Mouse (Mus musculus): Measurements from ENCODE around the gene Bod1. TPM values are rescaled to one million over a fixed set of nuclear protein-coding genes. Genes with fewer than 3 reads are reported as not detected.
A peak's percentile ranks its signal among the peaks of the same experiment; 100 is the strongest.

Bod1 gene
- polyA plus RNA-seq, 1 experiment from 2014 or later: 123 TPM

DNA sequence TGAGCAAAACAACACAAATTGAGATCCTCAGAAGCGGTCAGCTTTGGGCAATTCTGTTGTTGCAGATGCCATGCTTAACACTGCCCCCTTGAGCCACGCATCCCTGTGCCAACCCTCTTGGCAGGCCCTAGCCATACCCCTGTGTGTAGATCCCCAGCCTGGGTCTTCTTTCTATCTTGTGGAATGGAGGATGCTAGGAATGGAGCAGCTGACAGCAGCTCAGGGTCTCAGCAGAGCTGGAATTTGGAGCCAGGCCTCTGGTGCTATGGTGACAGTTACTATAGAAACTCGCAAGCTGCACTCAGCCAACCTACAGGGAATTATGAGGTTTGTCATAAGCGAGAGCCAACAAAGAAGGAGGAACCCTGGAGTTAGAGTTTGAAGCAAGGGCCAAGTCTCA lies 23.1 kb upstream of the Bod1 start:
- ATAC-seq: peak; percentile 94
- H3K9ac ChIP-seq (ENCODE audit: low read depth, low read length): peak overlapping the region; percentile 46; the same call in 1 of the 2 replicates
- peak overlapping the region; percentile 79 for H3K27ac ChIP-seq (ENCODE audit: low read depth, low read length)
- H3K4me3 ChIP-seq (ENCODE audit: low read length): no peak overlapping the region
- peak overlapping the region; percentile 35 for H3K4me2 ChIP-seq (ENCODE audit: low read length)
- H3K36me3 ChIP-seq (ENCODE audit: control insufficient read depth, insufficient read depth, low read length): no peaks in the 10 kb centered on the region
- no peaks in the 10 kb centered on the region for H3K9me3 ChIP-seq (ENCODE audit: control insufficient read depth, low read length)
- peaks cover 6% of the 10 kb centered on the region for H3K4me1 ChIP-seq (ENCODE audit: control insufficient read depth, insufficient read depth, low read depth, low read length)
- no peaks in the 10 kb centered on the region for H3K27me3 ChIP-seq (replicated peaks; ENCODE audit: control insufficient read depth, insufficient read depth, low read length)
- WGBS: 48% methylated on average over 4 of the region's 4 CpGs

DNA sequence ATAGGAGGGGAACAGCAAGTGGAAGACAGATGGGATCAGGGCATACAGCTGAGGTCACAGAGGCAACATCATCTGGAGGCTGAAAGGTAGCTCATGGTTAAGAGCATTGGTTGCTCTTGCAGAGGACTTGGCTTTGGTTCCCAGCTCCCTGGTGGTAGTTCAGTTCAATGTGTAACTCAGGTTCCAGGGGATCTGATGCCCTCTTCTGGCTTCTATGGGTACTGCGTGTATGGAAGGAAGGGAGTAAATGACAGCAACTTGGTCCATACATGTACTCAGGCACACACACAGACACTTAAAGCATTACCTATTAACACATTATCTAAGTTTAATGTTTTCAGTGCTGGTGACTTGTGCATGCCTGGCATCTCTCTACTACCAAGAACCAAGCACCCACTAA lies 22.4 kb upstream of the Bod1 start:
- H3K27ac ChIP-seq (ENCODE audit: low read depth, low read length): peak overlapping the region; percentile 79; the same call in 1 of the 2 replicates
- ATAC-seq: no peak
- WGBS: 93% methylated on average over 1 of the region's 1 CpGs

DNA sequence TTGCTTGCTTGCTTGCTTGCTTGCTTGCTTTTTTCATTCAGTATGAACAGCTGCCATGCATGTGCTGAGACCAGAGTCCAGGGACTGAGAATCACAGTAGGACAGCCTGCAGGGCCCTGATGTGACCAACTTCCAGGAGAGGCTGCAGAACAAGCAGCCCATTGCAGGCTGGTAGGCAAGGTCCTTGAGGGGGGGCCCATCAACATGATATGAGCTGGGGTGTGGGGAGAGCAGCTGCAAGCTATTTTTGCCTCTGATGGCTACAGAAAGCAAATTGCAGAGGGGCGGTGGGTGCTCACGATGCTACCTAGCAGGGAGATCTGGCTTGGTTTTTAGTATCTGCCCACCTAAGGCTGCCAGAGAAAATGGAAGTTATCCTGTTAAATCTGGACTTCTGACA lies 21.6 kb upstream of the Bod1 start:
- H3K27me3 ChIP-seq (replicated peaks; ENCODE audit: control insufficient read depth, insufficient read depth, low read length): no peaks in the 10 kb centered on the region
- 81% methylated on average over 2 of the region's 2 CpGs for WGBS
- no peak overlapping the region for H3K27ac ChIP-seq (ENCODE audit: low read depth, low read length)
- no peak for ATAC-seq
- no peaks in the 10 kb centered on the region for H3K9me3 ChIP-seq (ENCODE audit: control insufficient read depth, low read length)
- H3K4me1 ChIP-seq (ENCODE audit: control insufficient read depth, insufficient read depth, low read depth, low read length): peaks cover 6% of the 10 kb centered on the region
- H3K4me3 ChIP-seq (ENCODE audit: low read length): no peak overlapping the region
- H3K4me2 ChIP-seq (ENCODE audit: low read length): no peak overlapping the region
- no peaks in the 10 kb centered on the region for H3K36me3 ChIP-seq (ENCODE audit: control insufficient read depth, insufficient read depth, low read length)
- H3K9ac ChIP-seq (ENCODE audit: low read depth, low read length): no peak overlapping the region

More for the DNA sequence above, 22.4 kb upstream of the Bod1 start:
- Histone ChIP-seq H3K27me3 (replicated peaks; ENCODE audit: control insufficient read depth, insufficient read depth, low read length) (no peaks in the 10 kb centered on the region), H3K9ac (ENCODE audit: low read depth, low read length) (no peak overlapping the region), H3K9me3 (ENCODE audit: control insufficient read depth, low read length) (no peaks in the 10 kb centered on the region), H3K4me1 (ENCODE audit: control insufficient read depth, insufficient read depth, low read depth, low read length) (peaks cover 6% of the 10 kb centered on the region), H3K36me3 (ENCODE audit: control insufficient read depth, insufficient read depth, low read length) (no peaks in the 10 kb centered on the region), H3K4me3 (ENCODE audit: low read length) (no peak overlapping the region), H3K4me2 (ENCODE audit: low read length) (no peak overlapping the region)

DNA sequence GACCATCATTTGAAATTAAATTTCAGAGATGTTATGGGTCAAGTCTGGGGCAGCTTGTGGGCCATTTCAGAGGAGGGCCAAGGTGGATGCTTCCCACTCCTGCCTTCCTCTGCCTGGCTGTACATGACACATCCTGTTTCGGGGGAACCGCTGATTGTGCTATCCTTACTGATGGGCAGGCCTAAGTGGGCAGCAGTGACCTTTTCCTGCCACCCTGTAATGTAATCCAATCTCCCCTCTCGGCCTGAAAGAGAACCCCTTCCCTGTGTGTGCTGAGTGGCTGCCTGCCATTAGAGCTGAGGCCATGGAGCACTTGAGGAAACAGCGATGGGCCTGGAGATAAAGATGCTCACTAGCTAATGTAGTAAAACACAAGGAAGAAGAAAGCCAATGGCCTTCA lies 17.3 kb upstream of the Bod1 start:
- ATAC-seq: no peak
- no peaks in the 10 kb centered on the region for H3K4me1 ChIP-seq (ENCODE audit: control insufficient read depth, insufficient read depth, low read depth, low read length)
- no peaks in the 10 kb centered on the region for H3K27me3 ChIP-seq (replicated peaks; ENCODE audit: control insufficient read depth, insufficient read depth, low read length)
- H3K27ac ChIP-seq (ENCODE audit: low read depth, low read length): no peak overlapping the region
- H3K4me2 ChIP-seq (ENCODE audit: low read length): no peak overlapping the region
- H3K9me3 ChIP-seq (ENCODE audit: control insufficient read depth, low read length): no peaks in the 10 kb centered on the region
- H3K36me3 ChIP-seq (ENCODE audit: control insufficient read depth, insufficient read depth, low read length): no peaks in the 10 kb centered on the region
- no peak overlapping the region for H3K4me3 ChIP-seq (ENCODE audit: low read length)
- H3K9ac ChIP-seq (ENCODE audit: low read depth, low read length): no peak overlapping the region
- 72% methylated on average over 4 of the region's 4 CpGs for WGBS

DNA sequence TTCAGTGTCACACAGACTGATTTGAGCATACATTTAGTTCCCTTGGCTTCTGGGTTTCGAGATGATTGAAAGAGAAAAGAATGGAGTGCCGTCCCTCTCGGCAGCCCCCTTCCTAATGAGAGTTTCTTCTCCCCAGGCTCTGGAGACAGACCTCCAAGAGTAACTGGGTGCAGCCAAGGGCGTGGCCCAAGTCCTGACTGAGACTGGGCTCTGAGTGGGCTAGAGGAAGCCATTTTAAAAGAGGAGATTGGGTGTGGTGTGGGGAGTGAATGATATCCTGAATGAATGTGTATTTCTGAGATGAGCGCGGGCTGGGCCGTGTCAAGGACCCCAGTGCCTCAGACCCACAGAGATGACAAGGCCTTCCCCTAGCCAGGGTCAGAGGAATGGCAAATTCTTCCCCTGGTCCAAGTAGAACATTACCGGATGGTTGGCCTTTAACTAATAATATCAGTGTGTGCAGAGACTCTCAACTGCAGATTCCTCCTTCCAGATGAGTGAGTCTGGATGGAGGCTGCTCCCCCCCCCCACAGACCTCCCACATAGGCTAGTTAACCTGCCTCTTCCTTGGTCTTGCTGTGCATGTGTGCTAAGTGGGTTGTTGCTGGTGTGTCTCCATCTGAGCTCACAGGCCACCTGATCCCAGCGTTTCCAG lies 13.4 kb upstream of the Bod1 start:
- no peak overlapping the region for H3K27ac ChIP-seq (ENCODE audit: low read depth, low read length)
- no peaks in the 10 kb centered on the region for H3K36me3 ChIP-seq (ENCODE audit: control insufficient read depth, insufficient read depth, low read length)
- no peaks in the 10 kb centered on the region for H3K27me3 ChIP-seq (replicated peaks; ENCODE audit: control insufficient read depth, insufficient read depth, low read length)
- no peak overlapping the region for H3K9ac ChIP-seq (ENCODE audit: low read depth, low read length)
- H3K4me3 ChIP-seq (ENCODE audit: low read length): no peak overlapping the region
- no peak overlapping the region for H3K4me2 ChIP-seq (ENCODE audit: low read length)
- WGBS: 77% methylated on average over 9 of the region's 9 CpGs
- no peak for ATAC-seq
- no peaks in the 10 kb centered on the region for H3K4me1 ChIP-seq (ENCODE audit: control insufficient read depth, insufficient read depth, low read depth, low read length)
- H3K9me3 ChIP-seq (ENCODE audit: control insufficient read depth, low read length): no peaks in the 10 kb centered on the region

DNA sequence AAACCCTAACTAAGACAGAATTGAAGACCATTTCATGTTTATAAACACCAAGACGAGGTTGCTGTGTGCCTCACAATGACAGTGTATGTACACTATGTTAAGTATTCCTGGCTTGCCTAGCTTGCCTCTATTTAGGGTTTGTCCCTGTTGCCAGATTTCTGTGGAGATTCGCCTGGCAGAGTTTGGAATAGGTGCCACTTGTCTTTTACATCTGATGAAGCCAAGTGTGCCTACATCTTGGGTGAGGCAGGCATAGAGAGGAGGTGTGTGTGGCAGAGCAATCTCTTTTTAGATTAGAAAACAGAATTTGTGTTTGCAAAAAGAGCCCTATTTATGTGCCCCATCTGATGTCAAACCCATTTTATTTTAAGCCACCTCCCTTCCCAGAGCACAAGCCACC lies 12.4 kb upstream of the Bod1 start:
- Histone ChIP-seq H3K4me3 (ENCODE audit: low read length) (no peak overlapping the region), H3K4me2 (ENCODE audit: low read length) (no peak overlapping the region), H3K9me3 (ENCODE audit: control insufficient read depth, low read length) (no peaks in the 10 kb centered on the region), H3K4me1 (ENCODE audit: control insufficient read depth, insufficient read depth, low read depth, low read length) (no peaks in the 10 kb centered on the region), H3K27me3 (replicated peaks; ENCODE audit: control insufficient read depth, insufficient read depth, low read length) (no peaks in the 10 kb centered on the region), H3K36me3 (ENCODE audit: control insufficient read depth, insufficient read depth, low read length) (no peaks in the 10 kb centered on the region), H3K27ac (ENCODE audit: low read depth, low read length) (no peak overlapping the region), H3K9ac (ENCODE audit: low read depth, low read length) (no peak overlapping the region)
- ATAC-seq: no peak
- 80% methylated on average over 2 of the region's 2 CpGs for WGBS

DNA sequence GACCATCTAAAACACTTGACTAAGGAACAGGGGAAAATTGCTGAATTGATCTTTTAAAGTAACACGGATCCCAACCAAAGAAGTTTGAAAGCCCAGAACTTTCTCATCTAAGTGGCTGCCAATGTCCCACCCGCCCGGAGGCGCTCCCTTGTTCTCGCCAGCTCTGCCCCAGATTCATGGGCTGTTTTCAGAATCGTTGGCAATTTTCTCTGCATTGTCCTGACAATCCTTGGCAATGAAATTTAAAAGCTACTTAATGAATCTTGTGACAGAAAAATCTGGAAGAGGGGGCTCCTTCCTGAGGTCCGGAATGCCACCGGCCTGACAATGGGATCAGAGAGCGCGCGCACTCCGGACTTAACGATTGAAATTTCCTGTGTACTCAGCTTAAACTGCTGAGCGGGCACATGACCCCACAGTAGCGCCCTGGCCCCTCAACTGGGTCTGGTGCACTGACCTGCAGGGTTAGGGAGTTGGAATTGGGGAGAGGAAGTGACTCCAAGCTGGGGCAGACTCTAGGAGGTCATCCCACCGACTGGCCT lies 8.2 kb upstream of the Bod1 start:
- ATAC-seq: no peak
- Histone ChIP-seq H3K4me2 (ENCODE audit: low read length) (no peak overlapping the region), H3K4me3 (ENCODE audit: low read length) (no peak overlapping the region), H3K36me3 (ENCODE audit: control insufficient read depth, insufficient read depth, low read length) (no peaks in the 10 kb centered on the region), H3K9me3 (ENCODE audit: control insufficient read depth, low read length) (no peaks in the 10 kb centered on the region), H3K4me1 (ENCODE audit: control insufficient read depth, insufficient read depth, low read depth, low read length) (no peaks in the 10 kb centered on the region), H3K27ac (ENCODE audit: low read depth, low read length) (no peak overlapping the region), H3K9ac (ENCODE audit: low read depth, low read length) (no peak overlapping the region), H3K27me3 (replicated peaks; ENCODE audit: control insufficient read depth, insufficient read depth, low read length) (no peaks in the 10 kb centered on the region)
- 79% methylated on average over 16 of the region's 16 CpGs for WGBS

DNA sequence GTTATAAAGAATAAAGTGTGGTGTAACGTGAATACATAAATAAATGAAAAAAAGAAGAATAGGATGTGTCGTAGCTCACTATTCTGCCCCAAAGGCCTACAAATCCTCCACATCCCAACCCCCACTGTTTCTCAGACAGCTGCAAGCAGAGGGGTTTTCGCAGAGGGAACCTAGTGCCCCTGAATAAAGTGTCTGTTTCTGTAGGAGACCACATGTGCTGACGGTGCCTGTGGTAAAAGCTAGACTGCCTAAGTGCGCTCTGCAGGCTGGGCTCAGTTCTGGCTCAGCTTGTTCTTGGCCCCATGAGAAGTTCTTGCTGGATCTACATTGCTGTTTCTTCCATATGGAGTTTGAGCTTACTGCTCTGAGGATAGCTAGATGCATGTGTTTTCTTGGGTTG lies 5.6 kb upstream of the Bod1 start:
- ATAC-seq: no peak
- Histone ChIP-seq H3K4me2 (ENCODE audit: low read length) (no peak overlapping the region), H3K27me3 (replicated peaks; ENCODE audit: control insufficient read depth, insufficient read depth, low read length) (no peaks in the 10 kb centered on the region), H3K4me3 (ENCODE audit: low read length) (no peak overlapping the region), H3K9me3 (ENCODE audit: control insufficient read depth, low read length) (no peaks in the 10 kb centered on the region), H3K36me3 (ENCODE audit: control insufficient read depth, insufficient read depth, low read length) (no peaks in the 10 kb centered on the region), H3K4me1 (ENCODE audit: control insufficient read depth, insufficient read depth, low read depth, low read length) (peaks cover 4% of the 10 kb centered on the region), H3K9ac (ENCODE audit: low read depth, low read length) (no peak overlapping the region), H3K27ac (ENCODE audit: low read depth, low read length) (no peak overlapping the region)
- WGBS: 84% methylated on average over 5 of the region's 5 CpGs

DNA sequence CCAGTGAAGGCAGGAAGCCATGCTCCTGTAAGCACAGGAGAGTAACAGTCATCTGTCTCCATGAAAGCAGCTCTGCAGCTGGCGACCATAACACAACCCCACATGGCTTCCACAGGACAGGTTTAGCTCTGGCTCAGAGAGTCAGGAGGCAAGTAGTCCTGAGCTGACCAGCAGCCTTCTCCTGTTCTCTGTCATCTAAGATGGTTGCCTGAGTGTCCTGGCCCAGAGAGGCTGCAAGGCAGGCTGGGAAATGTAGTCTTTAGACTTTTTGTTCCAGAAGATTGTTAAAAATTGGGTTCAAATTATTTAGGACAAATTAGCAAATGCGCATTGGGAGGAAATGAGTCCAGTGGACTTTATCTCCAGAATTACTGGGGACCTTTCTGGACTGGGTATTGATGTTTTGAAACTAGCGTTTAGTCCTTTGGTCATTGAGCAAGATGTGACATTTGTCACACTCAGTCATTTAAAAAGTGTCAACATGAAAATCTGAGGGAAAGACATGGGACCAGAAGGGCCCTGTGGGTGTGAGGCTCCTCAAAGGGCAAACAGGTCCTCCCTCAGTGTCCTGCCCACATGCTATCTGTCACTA lies 5.1 kb upstream of the Bod1 start:
- no peak for ATAC-seq
- Histone ChIP-seq H3K9me3 (ENCODE audit: control insufficient read depth, low read length) (no peaks in the 10 kb centered on the region), H3K27me3 (replicated peaks; ENCODE audit: control insufficient read depth, insufficient read depth, low read length) (no peaks in the 10 kb centered on the region), H3K36me3 (ENCODE audit: control insufficient read depth, insufficient read depth, low read length) (no peaks in the 10 kb centered on the region), H3K27ac (ENCODE audit: low read depth, low read length) (no peak overlapping the region), H3K9ac (ENCODE audit: low read depth, low read length) (no peak overlapping the region), H3K4me1 (ENCODE audit: control insufficient read depth, insufficient read depth, low read depth, low read length) (peaks cover 6% of the 10 kb centered on the region), H3K4me3 (ENCODE audit: low read length) (no peak overlapping the region), H3K4me2 (ENCODE audit: low read length) (no peak overlapping the region)
- 92% methylated on average over 3 of the region's 3 CpGs for WGBS

Measured in hindbrain, embryonic 16.5 days (tissue).